Mouse (Mus musculus) cerebellum, adult 2 months (tissue): ENCODE data around the gene Itih2. TPM values are rescaled to one million over a fixed set of nuclear protein-coding genes. Genes with fewer than 3 reads are reported as not detected.

Experiments used
- DNase-seq, 2 experiments: peaks; one replicate each; pipeline ENCODE4 v3.0.0; 2021
- H3K27ac ChIP-seq: fragments of 200-500 bp; 2 replicates; pipeline ENCODE4 v1.5.1; 2012; ENCODE audit warnings: low read length, control low read depth, inconsistent platforms; ENCODE audit not compliant: insufficient read depth
- H3K27me3 ChIP-seq: fragments of 200-500 bp; 2 replicates; pipeline ENCODE4 v1.6.1; 2012; ENCODE audit warnings: inconsistent platforms, mild to moderate bottlenecking, low read length, moderate library complexity; ENCODE audit not compliant: control insufficient read depth, insufficient read depth
- H3K4me1 ChIP-seq: fragments of 200-500 bp; 2 replicates; pipeline ENCODE4 v1.6.1; 2011; ENCODE audit warnings: low read length; ENCODE audit not compliant: control insufficient read depth, insufficient read depth
- H3K4me3 ChIP-seq: fragments of 200-500 bp; replicated peaks from 2 replicates; pipeline ENCODE3; 2011; ENCODE audit warnings: mild to moderate bottlenecking, low read depth, low read length, control low read depth; ENCODE audit not compliant: insufficient read depth
- CTCF ChIP-seq: fragments of 200-500 bp; IDR thresholded peaks from 2 replicates; pipeline ENCODE4 v1.5.1; 2011; ENCODE audit warnings: low read depth, mild to moderate bottlenecking, control low read depth, low read length, moderate library complexity, borderline replicate concordance; ENCODE audit not compliant: insufficient read depth
- POLR2A ChIP-seq: fragments of 200-500 bp; IDR thresholded peaks from 2 replicates; pipeline ENCODE4 v1.6.1; 2011; ENCODE audit warnings: low read length, control low read depth, borderline replicate concordance; ENCODE audit not compliant: insufficient read depth
- WGBS: fragments of 180-500 bp; shearing (Covaris S2); methylation state at CpG from one replicate; pipeline ENCODE4 v1.1.7; 2018; 5-methylcytosine and 5-hydroxymethylcytosine counted together
- polyA plus RNA-seq: library from polyadenylated mRNA; depleted of rRNA; stranded (reverse); fragments of >200 nt; gene quantifications from 2 replicates; pipeline ENCODE4 v1.2.3, GENCODE M21; 2012; rRNA removed

Gene Itih2
- polyA plus RNA-seq, 1 experiment: 1.9 TPM

- no peak for DNase-seq
- no peak overlapping the region for H3K4me3 ChIP-seq
- H3K27me3 ChIP-seq: no peaks in the 10 kb centered on the region
- H3K4me1 ChIP-seq: no peaks in the 10 kb centered on the region
- H3K27ac ChIP-seq: no peak overlapping the region
- WGBS: 14% methylated on average over 10 of the region's 10 CpGs
- TF ChIP-seq CTCF (no peak), POLR2A (no peak)
Observed at GRCm38 (mm10) chr2:10049456-10049855, 81.7 kb downstream of the Itih2 start.

GRCm38 (mm10) chr2:10048461-10048860 lies 82.7 kb downstream of the Itih2 start, which contains the start of gene Taf3:
Gene Taf3, minus strand, starts transcription at chr2:10048596.
- under 1% methylated on average over 36 of the region's 36 CpGs for WGBS
- TF ChIP-seq CTCF (no peak), POLR2A (peak; percentile 84)
- H3K4me3 ChIP-seq: peak within 1 kb of the TSS; percentile 83
- peak; percentile 94 to 95 for DNase-seq
- H3K27me3 ChIP-seq: no peaks in the 10 kb centered on the region
- no peaks in the 10 kb centered on the region for H3K4me1 ChIP-seq
- 0 out of 2 replicates have a peak within 1 kb of the TSS, but pooled peaks have one; percentile 26 for H3K27ac ChIP-seq

- peak in 1 of 2 experiments; percentile 52 for DNase-seq
- Histone ChIP-seq H3K4me1 (no peaks in the 10 kb centered on the region), H3K27ac (0 out of 2 replicates have a peak overlapping the region, but pooled peaks have one; percentile 26), H3K27me3 (no peaks in the 10 kb centered on the region), H3K4me3 (peak overlapping the region; percentile 83)
- WGBS: under 1% methylated on average over 47 of the region's 47 CpGs
- TF ChIP-seq POLR2A (no peak), CTCF (no peak)
Observed at GRCm38 (mm10) chr2:10047758-10048436, 83.3 kb downstream of the Itih2 start.

Other genes starting within 250 kb of the Itih2 start
- gene 9230102O04Rik, start 241.9 kb downstream of the Itih2 start, polyA plus RNA-seq: not detected in 2 replicates
- 1.2 and 1.3 TPM in 2 replicates for gene Gata3, start 241.4 kb downstream of the Itih2 start, polyA plus RNA-seq
- 13.0 and 13.1 TPM in 2 replicates for gene Taf3, start 82.8 kb downstream of the Itih2 start, polyA plus RNA-seq
- gene Atp5c1, start 50.9 kb downstream of the Itih2 start, polyA plus RNA-seq: 527 TPM in 2 replicates
- gene Kin, start 50.8 kb downstream of the Itih2 start, polyA plus RNA-seq: 14.8 and 16.7 TPM in 2 replicates
- 14.9 and 16.1 TPM in 2 replicates for gene Itih5, start 22.2 kb upstream of the Itih2 start, polyA plus RNA-seq
- gene Sfmbt2, start 239.1 kb upstream of the Itih2 start, polyA plus RNA-seq: 2.2 and 2.3 TPM in 2 replicates